Mouse (Mus musculus) retina, postnatal 1 day (tissue): ENCODE measurements at regions not wholly inside any gene's neighbourhood (a gene's known extent, or its start where the extent isn't known, plus 50 kb on each side); places are given as distances from the start of the nearest gene placed in this dataset.

ENCODE experiments used
- DNase-seq: peaks from one replicate; pipeline ENCODE4 v3.0.0-alpha.2; 2012

DNA sequence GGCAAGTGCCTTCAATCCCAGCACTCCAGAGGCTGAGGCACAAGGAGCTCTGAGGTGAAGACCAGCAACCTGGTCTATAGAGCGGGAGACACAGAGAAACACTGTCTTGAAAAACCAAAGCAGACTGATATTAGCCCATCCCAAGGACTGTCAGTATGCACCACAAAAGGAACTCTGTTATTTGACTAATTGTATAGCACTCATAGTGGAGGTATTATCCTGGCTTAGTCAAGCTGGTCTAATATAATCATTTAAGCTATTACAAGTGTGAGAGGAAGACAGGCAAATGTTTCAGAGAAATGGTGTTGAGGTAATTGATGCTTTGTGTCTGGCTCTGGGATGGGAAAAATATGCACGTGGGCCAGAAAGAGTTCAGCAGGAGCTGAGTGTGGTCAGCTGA, 121.3 kb upstream of the Vegfc start:
- DNase-seq = peak; percentile 89

DNA sequence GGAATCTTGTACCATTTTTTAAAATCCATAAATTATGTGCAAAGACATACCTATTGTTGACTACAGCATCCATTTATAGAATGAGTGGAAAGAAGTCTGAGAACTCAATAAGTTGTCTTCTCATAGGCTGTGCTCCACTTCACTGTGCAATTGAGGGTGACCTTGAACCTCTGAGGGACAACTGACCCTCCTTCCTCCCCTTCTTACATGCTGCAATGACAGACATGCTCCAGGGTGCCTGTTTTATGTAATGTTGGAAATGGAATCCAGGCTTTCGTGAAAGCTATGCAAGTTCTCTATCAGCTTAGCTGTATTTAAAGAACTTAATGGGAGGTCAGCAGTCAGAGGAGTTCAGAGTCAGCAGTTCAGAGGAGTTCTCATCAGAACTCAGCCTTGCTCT, 118.9 kb upstream of the Vegfc start:
- DNase-seq = no peak

DNA sequence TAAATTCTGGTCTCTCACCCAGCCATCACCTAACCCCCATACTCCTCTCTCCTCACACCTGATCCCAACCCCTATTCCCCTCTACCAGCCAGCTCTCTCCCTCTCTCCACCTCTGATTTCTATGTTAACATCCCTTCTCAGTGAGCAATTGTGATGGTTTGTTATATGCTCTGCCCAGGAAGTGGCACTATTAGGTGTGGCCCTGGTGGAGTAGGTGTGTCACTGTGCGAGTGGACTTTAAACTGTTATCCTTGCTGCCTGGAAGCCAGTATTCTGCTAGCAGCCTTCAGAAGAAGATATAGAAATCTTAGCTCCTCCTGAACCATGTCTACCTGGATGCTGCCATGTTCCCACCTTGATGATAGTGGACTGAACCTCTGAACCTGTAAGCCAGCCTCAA, 114.4 kb upstream of the Vegfc start:
- DNase-seq = no peak

DNA sequence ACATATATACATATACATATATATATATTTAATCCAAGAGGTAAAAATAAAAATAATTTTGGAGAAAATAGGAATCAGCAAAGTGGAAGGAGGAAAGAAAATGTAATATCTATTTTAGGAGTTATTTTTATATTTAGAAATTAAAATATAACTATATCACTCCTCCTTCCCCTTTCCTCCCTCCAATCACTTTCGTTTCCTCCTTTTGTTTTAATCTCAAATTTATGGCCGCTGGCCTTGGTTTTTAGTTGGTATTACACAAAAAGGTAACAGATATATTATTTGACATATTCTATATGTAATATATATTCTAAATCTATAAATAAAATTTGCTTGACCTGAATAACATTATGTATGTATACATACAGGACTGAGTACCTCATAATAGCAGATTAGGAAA, 93.1 kb upstream of the Vegfc start:
- DNase-seq = no peak

DNA sequence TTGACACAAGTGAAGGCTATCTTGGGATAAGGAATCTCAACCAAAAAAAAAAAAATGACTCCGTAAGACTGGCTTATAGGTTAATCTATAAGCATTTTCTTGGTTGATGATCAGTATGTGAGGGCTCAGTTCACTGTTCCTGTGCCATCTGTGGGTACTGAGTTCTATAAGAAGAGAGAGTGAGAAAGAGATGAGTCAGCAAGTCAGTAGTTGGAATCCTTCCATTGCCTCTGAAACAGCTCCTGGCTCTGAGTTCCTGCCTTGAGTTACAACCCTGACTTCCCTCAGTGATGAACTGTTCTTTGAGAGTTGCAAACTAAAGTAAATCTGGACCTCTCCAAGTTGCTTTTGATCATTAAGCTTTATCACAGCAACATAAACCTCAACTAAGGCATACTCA, 91.7 kb upstream of the Vegfc start:
- no peak for DNase-seq

DNA sequence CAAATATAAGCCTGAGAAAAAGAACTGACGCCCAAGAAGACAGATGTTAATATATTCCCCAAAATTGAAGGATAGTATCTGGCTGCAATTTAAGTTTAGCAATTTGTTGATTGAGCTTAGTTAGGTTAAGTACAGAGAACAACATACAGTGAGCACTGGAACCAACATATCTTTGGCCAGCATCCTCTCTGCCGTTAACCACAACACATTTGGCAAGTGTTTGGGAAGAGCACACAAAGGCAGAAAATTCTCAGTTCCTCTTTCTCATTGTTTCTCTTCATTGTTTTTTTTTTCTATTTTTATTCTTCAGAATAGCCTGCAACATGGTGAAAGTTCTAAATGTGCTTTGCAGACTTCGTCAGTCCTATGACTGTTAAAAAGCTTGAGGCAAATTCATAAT, 83.2 kb upstream of the Vegfc start:
- DNase-seq = no peak

DNA sequence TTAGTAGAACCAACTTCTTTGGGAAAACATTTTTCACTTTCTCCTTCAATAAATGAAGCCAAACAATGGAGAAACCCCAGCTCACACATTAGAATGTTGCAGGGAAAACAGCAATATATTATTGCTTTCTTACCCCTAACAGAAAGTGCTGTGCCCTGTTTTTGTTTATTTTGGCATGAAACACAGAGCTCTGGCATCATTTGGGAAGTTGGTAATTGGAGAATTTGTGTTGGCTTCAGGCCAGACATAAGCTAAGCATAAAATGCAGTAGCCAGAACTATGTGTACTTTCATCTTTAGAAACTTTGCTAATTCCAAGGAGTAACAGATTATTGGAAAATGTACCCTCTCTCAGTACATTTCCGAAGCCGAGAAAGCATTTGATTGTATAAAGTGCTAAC, 79.9 kb upstream of the Vegfc start:
- no peak for DNase-seq

DNA sequence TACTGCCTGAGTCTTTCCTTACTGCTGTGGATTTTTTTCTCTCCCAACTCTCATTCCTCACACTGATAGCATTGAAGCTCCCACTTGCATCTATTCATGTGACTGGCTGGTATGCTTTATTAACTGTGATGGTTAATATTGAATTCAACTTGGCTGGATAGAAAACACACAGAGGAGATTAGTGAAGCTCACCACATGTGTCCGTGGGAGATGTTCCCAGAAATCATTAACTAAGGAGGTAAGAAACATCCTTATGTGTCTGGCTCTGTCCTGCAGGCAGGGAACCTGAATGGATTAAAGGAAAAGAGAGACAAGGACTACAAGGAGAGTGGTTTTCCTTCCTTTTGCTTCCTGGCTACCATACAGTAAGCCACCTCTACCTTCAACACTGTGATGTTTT, 74.5 kb upstream of the Vegfc start:
- DNase-seq = no peak

DNA sequence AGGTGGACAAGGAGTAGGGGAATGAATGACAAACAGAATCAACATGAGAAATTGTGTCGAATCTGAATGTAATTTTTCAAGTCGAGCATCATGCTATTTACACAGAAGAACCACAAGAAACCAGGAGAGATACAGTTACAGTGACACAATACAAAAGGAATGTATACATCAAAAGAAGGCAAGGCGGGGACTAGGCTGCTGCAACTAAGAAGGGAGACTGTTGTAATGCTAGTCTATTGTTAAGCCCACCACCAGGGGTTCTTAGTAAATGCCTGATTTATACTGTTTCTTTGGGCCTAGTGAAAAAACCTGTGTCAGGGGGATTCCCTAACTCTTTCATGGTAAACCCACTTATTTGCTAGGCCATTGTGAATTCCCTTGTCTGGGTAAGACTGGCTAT, 63.3 kb upstream of the Vegfc start:
- DNase-seq = no peak

DNA sequence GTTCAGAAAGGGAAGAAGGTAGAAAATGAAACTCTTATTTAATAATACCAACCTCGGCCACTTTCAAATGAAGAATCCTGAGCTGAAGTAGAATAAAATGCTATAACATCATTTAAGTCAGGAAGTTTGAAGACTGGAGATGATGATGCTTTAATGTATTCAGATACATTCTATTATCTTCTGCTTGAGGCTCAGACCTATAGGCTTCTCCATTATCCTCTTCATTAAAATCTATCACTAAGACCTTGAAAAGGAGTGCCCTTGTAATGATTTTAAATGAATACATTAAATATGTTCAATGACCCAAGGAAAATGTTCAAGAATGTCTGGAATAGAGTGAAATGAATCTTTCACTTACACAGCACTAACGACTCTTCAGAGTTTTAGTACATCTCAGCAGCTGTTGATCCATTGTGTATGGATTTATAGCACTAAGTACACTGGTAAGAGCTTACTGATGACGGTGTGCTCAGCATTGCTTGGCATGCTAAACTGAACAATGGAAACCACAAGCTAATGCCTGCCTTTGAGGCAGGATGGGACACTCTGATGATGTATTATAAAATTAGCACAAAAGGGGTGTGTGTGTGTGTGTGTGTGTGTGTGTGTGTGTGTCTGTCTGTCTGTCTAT, 58.8 kb upstream of the Vegfc start:
- DNase-seq = peak; percentile 34
